Comparison of ENCODE assay signal across 7 mouse cellular contexts in the genomic region with DNA sequence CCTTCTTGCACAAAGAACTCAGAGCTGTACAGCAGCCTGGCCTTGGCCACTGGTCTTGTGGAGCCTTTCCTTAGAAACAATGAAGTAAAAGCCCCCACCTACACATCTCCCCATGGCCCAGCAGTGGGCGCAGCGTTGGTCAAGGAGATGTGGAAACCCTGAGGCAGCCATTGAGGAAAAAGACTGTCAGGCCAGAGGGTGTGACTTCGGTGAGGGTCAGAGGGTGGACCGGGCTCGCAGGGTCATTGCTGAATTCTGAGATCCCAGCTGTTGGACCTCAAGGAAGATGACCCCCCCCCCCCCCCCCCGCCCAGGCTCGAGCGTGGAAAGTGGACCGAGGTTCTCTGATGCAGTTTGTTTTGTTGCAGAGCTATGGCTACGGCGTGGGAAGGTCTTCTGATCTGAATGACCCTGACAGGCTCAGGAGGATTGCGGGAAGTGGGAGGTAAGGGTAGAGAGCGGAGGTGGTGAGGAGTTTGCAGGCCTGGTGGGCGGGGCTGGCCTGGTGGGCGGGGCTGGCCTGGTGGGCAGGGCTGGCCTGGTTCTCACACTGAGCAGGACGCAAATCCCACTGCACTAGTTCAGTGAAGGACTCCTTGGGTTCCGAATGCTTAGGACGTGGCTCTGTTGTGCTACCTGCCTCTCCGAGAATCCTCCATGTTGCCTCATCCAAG. TPM values are rescaled to one million over a fixed set of nuclear protein-coding genes. Genes with fewer than 3 reads are reported as not detected.
DNase-seq lines count a peak whose midpoint lies in the region; ATAC-seq lines count a peak whose summit lies in the region.

No protein-coding gene starts in this region.

- peak overlapping the region; percentile 92 for H3K27ac ChIP-seq in intestine, embryonic 16.5 days (ENCODE audit: low read length)
- peak overlapping the region; percentile 55; the same call in 1 of the 2 replicates for H3K27ac ChIP-seq in neural tube, embryonic 13.5 days (replicated peaks)

- H3K4me1 ChIP-seq in intestine, embryonic 16.5 days (ENCODE audit: control insufficient read depth, insufficient read depth, low read length) = peaks cover 35% of the 10 kb centered on the region
- H3K4me1 ChIP-seq in neural tube, embryonic 13.5 days (replicated peaks) = peaks cover 47% of the 10 kb centered on the region

- no peaks in the 10 kb centered on the region for H3K9me3 ChIP-seq in intestine, embryonic 16.5 days (ENCODE audit: control insufficient read depth, low read length)
- H3K9me3 ChIP-seq in neural tube, embryonic 13.5 days = no peaks in the 10 kb centered on the region

- peak overlapping the region; percentile 37 for H3K4me3 ChIP-seq in intestine, embryonic 16.5 days (ENCODE audit: low read length)
- H3K4me3 ChIP-seq in neural tube, embryonic 13.5 days = peak overlapping the region; percentile 20

- no peaks in the 10 kb centered on the region for H3K36me3 ChIP-seq in intestine, embryonic 16.5 days (ENCODE audit: control insufficient read depth, insufficient read depth, low read length)
- no peaks in the 10 kb centered on the region for H3K36me3 ChIP-seq in neural tube, embryonic 13.5 days

- H3K4me2 ChIP-seq in intestine, embryonic 16.5 days (ENCODE audit: low read depth, low read length) = peak overlapping the region; percentile 59
- H3K4me2 ChIP-seq in neural tube, embryonic 13.5 days = peak overlapping the region; percentile 45

- 12% methylated on average over 18 of the region's 19 CpGs for WGBS in intestine, embryonic 16.5 days
- 13% methylated on average over 19 of the region's 19 CpGs for WGBS in neural tube, embryonic 13.5 days

- peak; percentile 85 for ATAC-seq in intestine, embryonic 16.5 days
- peak; percentile 22; the same call in 1 of the 2 replicates for ATAC-seq in neural tube, embryonic 13.5 days (ENCODE audit: low read depth)

- H3K27me3 ChIP-seq in intestine, embryonic 16.5 days (replicated peaks; ENCODE audit: control insufficient read depth, insufficient read depth, low read length) = no peaks in the 10 kb centered on the region
- no peaks in the 10 kb centered on the region for H3K27me3 ChIP-seq in neural tube, embryonic 13.5 days

- peak; percentile 73 to 81 for DNase-seq in adrenal gland, adult 18-20 months (ENCODE audit: low spot score in 2 of 2)
- peak; percentile 82 for DNase-seq in embryo, embryonic 10.5 days (ENCODE audit: low spot score)
- DNase-seq in heart, adult 11 months = peak; percentile 98
- DNase-seq in lung, adult 18-20 months = peak; percentile 84 to 89
- peak; percentile 81 for DNase-seq in thymus, postnatal 4 days

- peak overlapping the region; percentile 53 for H3K9ac ChIP-seq in intestine, embryonic 16.5 days (ENCODE audit: low read depth, low read length)
- H3K9ac ChIP-seq in neural tube, embryonic 13.5 days = 0 out of 2 replicates have a peak overlapping the region, but pooled peaks have one; percentile 22

RNA-seq across cellular contexts. Expression of gene Tgm2, which starts 32.6 kb away (rescaled TPM):
- 10 to 100 TPM; 60.5 to 90.5 TPM for total RNA-seq in adrenal gland, adult 18-20 months (2021)
- 94.9 and 96.5 TPM in 2 replicates for polyA plus RNA-seq in intestine, embryonic 16.5 days (2015; fragmentation: Nextera tagmentation; extraction: Ambion mirVana)
- 11.0 and 12.0 TPM in 2 replicates for polyA plus RNA-seq in neural tube, embryonic 13.5 days (2015; fragmentation: Nextera tagmentation; extraction: Ambion mirVana)

RNA-seq across cellular contexts. Expression of gene D630003M21Rik, which starts 50.2 kb away (rescaled TPM):
- 1 to 10 TPM; 1.6 to 1.7 TPM for total RNA-seq in adrenal gland, adult 18-20 months (2021)
- 2.8 and 2.9 TPM in 2 replicates for polyA plus RNA-seq in intestine, embryonic 16.5 days (2015; fragmentation: Nextera tagmentation; extraction: Ambion mirVana)
- polyA plus RNA-seq in neural tube, embryonic 13.5 days (2015; fragmentation: Nextera tagmentation; extraction: Ambion mirVana) = 2.6 and 3.0 TPM in 2 replicates

Comparison
In these comparisons a context has a peak if more than half of its experiments do, and no peak if none do; other contexts are left out.
1. Peak in every context shown above with its lines: DNase-seq, ATAC-seq, H3K4me3 ChIP-seq and H3K27ac ChIP-seq.